Mouse (Mus musculus) central nervous system, embryonic 11.5 days (tissue): ENCODE measurements around the gene Alg1. TPM values are rescaled to one million over a fixed set of nuclear protein-coding genes. Genes with fewer than 3 reads are reported as not detected.

Source experiments
- polyA plus RNA-seq: library from polyadenylated mRNA; depleted of rRNA; stranded (reverse); fragments of >200 nt; gene quantifications from 2 replicates; pipeline ENCODE4 v1.2.3, GENCODE M21; 2012; rRNA removed

Alg1 gene
- 26.9 and 32.6 TPM in 2 replicates for polyA plus RNA-seq

GRCm38 (mm10) chr16:5233418-5234313, at the start of gene Alg1:
Alg1 (plus strand) TSS chr16:5233621.

GRCm38 (mm10) chr16:5203668-5204433, 29.6 kb upstream of the Alg1 start, which contains the start of gene Nagpa:
Nagpa (minus strand) TSS chr16:5204012.

GRCm38 (mm10) chr16:5222140-5222539, 11.3 kb upstream of the Alg1 start, which contains the start of gene AU021092:
AU021092 (minus strand) TSS chr16:5222299.

DNA sequence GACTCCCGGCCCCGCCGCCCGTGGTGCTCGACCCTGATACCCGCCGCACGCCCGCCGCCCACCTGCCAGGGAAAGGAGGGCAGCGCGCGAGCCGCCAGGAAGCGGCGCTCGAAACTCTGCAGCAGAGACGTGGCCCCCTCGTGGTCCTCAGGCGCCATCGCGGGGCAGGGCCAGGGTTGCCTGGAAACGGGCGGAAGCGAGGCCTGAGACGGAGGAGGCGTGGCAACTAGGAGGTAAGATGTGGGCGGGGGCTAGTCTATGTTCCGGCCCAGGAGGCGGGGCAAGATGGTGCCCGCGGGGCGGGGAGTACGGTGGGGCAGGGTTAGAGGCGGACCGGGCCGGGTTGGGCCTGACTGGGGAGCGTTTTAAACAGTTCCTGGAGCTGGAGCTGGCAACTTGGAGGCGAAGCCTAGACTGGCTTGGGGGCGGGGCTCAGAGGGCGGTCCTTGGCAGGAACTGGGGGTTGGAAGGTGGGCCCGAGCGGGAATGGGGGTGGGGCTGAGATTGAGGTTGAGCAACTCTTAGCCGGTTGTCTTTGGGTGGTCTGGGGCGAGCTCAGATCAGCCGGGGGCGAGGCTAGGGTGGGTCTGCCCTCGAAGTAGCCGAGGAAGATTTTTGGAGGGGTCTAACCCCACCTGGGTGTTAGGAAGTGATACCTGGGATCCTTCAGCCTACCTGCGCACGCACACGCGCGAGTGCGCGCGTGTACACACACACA, 22.5 kb downstream of the Alg1 start, which contains the start of gene Eef2kmt:
Gene Eef2kmt (minus strand): TSS at position 205 of the 718 bp plus-strand sequence.

Other genes starting within 250 kb of the Alg1 start
- gene Sept12, start 235.8 kb upstream of the Alg1 start, polyA plus RNA-seq: not detected in 2 replicates
- gene Smim22, start 226.3 kb upstream of the Alg1 start, polyA plus RNA-seq: 1.2 and 4.4 TPM in 2 replicates
- gene Rogdi, start 220.1 kb upstream of the Alg1 start, polyA plus RNA-seq: 54.2 and 68.4 TPM in 2 replicates
- gene Glyr1, start 183.8 kb upstream of the Alg1 start, polyA plus RNA-seq: 135 and 148 TPM in 2 replicates
- gene Ubn1, start 183.6 kb upstream of the Alg1 start, polyA plus RNA-seq: 27.7 and 38.3 TPM in 2 replicates
- 0.77 and 0.97 TPM in 2 replicates for gene Ppl, start 101.2 kb upstream of the Alg1 start, polyA plus RNA-seq
- 1.2 and 1.3 TPM in 2 replicates for gene Sec14l5, start 86.5 kb upstream of the Alg1 start, polyA plus RNA-seq
- 7.1 and 11.6 TPM in 2 replicates for gene Nagpa, start 29.6 kb upstream of the Alg1 start, polyA plus RNA-seq
- gene AU021092, start 11.3 kb upstream of the Alg1 start, polyA plus RNA-seq: 2.7 and 4.8 TPM in 2 replicates
- 10.5 and 19.1 TPM in 2 replicates for gene Eef2kmt, start 22.4 kb downstream of the Alg1 start, polyA plus RNA-seq